Mouse (Mus musculus) E14TG2a.4 (cell line): ENCODE data around the gene Tulp4.

ENCODE experiments used
- H3K27me3 ChIP-seq: 2 replicates; pipeline ENCODE4 v1.6.1; 2014; ENCODE audit warnings: low read length, control low read depth; ENCODE audit not compliant: insufficient read depth
- H3K36me3 ChIP-seq: 2 replicates; pipeline ENCODE4 v1.6.1; 2014; ENCODE audit warnings: low read length, control low read depth; ENCODE audit not compliant: insufficient read depth
- H3K4me1 ChIP-seq: replicated peaks from 2 replicates; pipeline ENCODE4 v1.6.1; 2014; ENCODE audit warnings: low read depth, low read length, control low read depth
- H3K4me3 ChIP-seq: replicated peaks from 2 replicates; pipeline ENCODE4 v1.5.1; 2014; ENCODE audit warnings: mild to moderate bottlenecking, low read length
- H3K9me3 ChIP-seq: 2 replicates; pipeline ENCODE4 v1.6.1; 2014; ENCODE audit warnings: low read length, control low read depth
- CTCF ChIP-seq: conservative IDR thresholded peaks from 2 replicates; pipeline ENCODE4 v1.5.1; 2014; ENCODE audit warnings: low read length
- NANOG ChIP-seq: IDR thresholded peaks from 2 replicates; pipeline ENCODE4 v1.6.1; 2014; ENCODE audit warnings: borderline replicate concordance, low read length, mixed read lengths
- POU5F1 ChIP-seq: IDR thresholded peaks from 2 replicates; pipeline ENCODE4 v1.6.1; 2014; ENCODE audit warnings: low read length, borderline replicate concordance

The Tulp4 gene

GRCm38 (mm10) chr17:6186651-6187050, 80.4 kb downstream of the Tulp4 start:
- Histone ChIP-seq H3K4me1 (no peaks in the 10 kb centered on the region), H3K36me3 (no peaks in the 10 kb centered on the region), H3K9me3 (no peaks in the 10 kb centered on the region), H3K27me3 (no peaks in the 10 kb centered on the region), H3K4me3 (no peak overlapping the region)
- TF ChIP-seq POU5F1 = no peak
- TF ChIP-seq CTCF = no peak
- TF ChIP-seq NANOG = no peak

GRCm38 (mm10) chr17:6187183-6187582, 80.9 kb downstream of the Tulp4 start:
- H3K4me3 ChIP-seq = no peak overlapping the region
- no peaks in the 10 kb centered on the region for H3K27me3 ChIP-seq
- no peaks in the 10 kb centered on the region for H3K9me3 ChIP-seq
- no peaks in the 10 kb centered on the region for H3K4me1 ChIP-seq
- TF ChIP-seq CTCF = no peak
- TF ChIP-seq POU5F1 = no peak
- no peak for TF ChIP-seq NANOG
- H3K36me3 ChIP-seq = peaks cover 5% of the 10 kb centered on the region

- no peaks in the 10 kb centered on the region for H3K9me3 ChIP-seq
- no peak overlapping the region for H3K4me3 ChIP-seq
- H3K4me1 ChIP-seq = no peaks in the 10 kb centered on the region
- no peak for TF ChIP-seq POU5F1
- TF ChIP-seq NANOG = no peak
- TF ChIP-seq CTCF = no peak
- H3K36me3 ChIP-seq = peaks cover 7% of the 10 kb centered on the region
- H3K27me3 ChIP-seq = no peaks in the 10 kb centered on the region
Measured at GRCm38 (mm10) chr17:6189207-6189606, 83.0 kb downstream of the Tulp4 start.

- H3K4me3 ChIP-seq = no peak overlapping the region
- no peaks in the 10 kb centered on the region for H3K27me3 ChIP-seq
- H3K9me3 ChIP-seq = no peaks in the 10 kb centered on the region
- H3K36me3 ChIP-seq = peaks cover 7% of the 10 kb centered on the region
- TF ChIP-seq POU5F1 = no peak
- TF ChIP-seq CTCF = no peak
- TF ChIP-seq NANOG = no peak
- no peaks in the 10 kb centered on the region for H3K4me1 ChIP-seq
Measured at GRCm38 (mm10) chr17:6192275-6192674, 86.0 kb downstream of the Tulp4 start.

- Histone ChIP-seq H3K4me3 (no peak overlapping the region), H3K4me1 (no peaks in the 10 kb centered on the region), H3K9me3 (no peaks in the 10 kb centered on the region), H3K27me3 (no peaks in the 10 kb centered on the region), H3K36me3 (peaks cover 7% of the 10 kb centered on the region)
- TF ChIP-seq CTCF = no peak
- no peak for TF ChIP-seq NANOG
- no peak for TF ChIP-seq POU5F1
Measured at GRCm38 (mm10) chr17:6195390-6195789, 89.2 kb downstream of the Tulp4 start.

- no peaks in the 10 kb centered on the region for H3K27me3 ChIP-seq
- 0 out of 2 replicates have a peak, but pooled peaks cover 3% of the 10 kb centered on the region for H3K4me1 ChIP-seq
- peaks cover 9% of the 10 kb centered on the region; the same call in 1 of the 2 replicates for H3K36me3 ChIP-seq
- TF ChIP-seq CTCF (no peak), POU5F1 (no peak), NANOG (no peak)
- no peak overlapping the region for H3K4me3 ChIP-seq
- H3K9me3 ChIP-seq = no peaks in the 10 kb centered on the region
Measured at GRCm38 (mm10) chr17:6197491-6197890, 91.3 kb downstream of the Tulp4 start.

GRCm38 (mm10) chr17:6198670-6199069, 92.4 kb downstream of the Tulp4 start:
- H3K9me3 ChIP-seq = no peaks in the 10 kb centered on the region

GRCm38 (mm10) chr17:6199166-6199565, 92.9 kb downstream of the Tulp4 start:
- TF ChIP-seq NANOG (no peak), CTCF (no peak), POU5F1 (no peak)

More at GRCm38 (mm10) chr17:6198670-6199069, 92.4 kb downstream of the Tulp4 start:
- TF ChIP-seq POU5F1 (no peak), NANOG (no peak), CTCF (no peak)
- H3K36me3 ChIP-seq = peaks cover 10% of the 10 kb centered on the region; the same call in 1 of the 2 replicates
- no peak overlapping the region for H3K4me3 ChIP-seq
- peaks cover 14% of the 10 kb centered on the region for H3K4me1 ChIP-seq
- no peaks in the 10 kb centered on the region for H3K27me3 ChIP-seq

GRCm38 (mm10) chr17:6201522-6202250, 95.4 kb downstream of the Tulp4 start:
- Histone ChIP-seq H3K27me3 (no peaks in the 10 kb centered on the region), H3K4me3 (no peak overlapping the region), H3K36me3 (peaks cover 10% of the 10 kb centered on the region; the same call in 1 of the 2 replicates), H3K9me3 (no peaks in the 10 kb centered on the region), H3K4me1 (peaks cover 24% of the 10 kb centered on the region)
- TF ChIP-seq CTCF = no peak
- TF ChIP-seq POU5F1 = no peak
- TF ChIP-seq NANOG = no peak

More at GRCm38 (mm10) chr17:6199166-6199565, 92.9 kb downstream of the Tulp4 start:
- no peaks in the 10 kb centered on the region for H3K9me3 ChIP-seq
- H3K4me1 ChIP-seq = peaks cover 19% of the 10 kb centered on the region
- H3K27me3 ChIP-seq = no peaks in the 10 kb centered on the region
- no peak overlapping the region for H3K4me3 ChIP-seq
- H3K36me3 ChIP-seq = peaks cover 10% of the 10 kb centered on the region; the same call in 1 of the 2 replicates
